Mouse (Mus musculus): ENCODE data around the gene Ndrg2. TPM values are rescaled to one million over a fixed set of nuclear protein-coding genes. Genes with fewer than 3 reads are reported as not detected.
"Not testable (repeated sequence)": the region's sequence is repeated elsewhere in the genome, so short reads cannot be mapped to it uniquely, and the experiment has no call there.

Ndrg2 gene
- polyA plus RNA-seq, 1 experiment from 2014 or later: 421 TPM

DNA sequence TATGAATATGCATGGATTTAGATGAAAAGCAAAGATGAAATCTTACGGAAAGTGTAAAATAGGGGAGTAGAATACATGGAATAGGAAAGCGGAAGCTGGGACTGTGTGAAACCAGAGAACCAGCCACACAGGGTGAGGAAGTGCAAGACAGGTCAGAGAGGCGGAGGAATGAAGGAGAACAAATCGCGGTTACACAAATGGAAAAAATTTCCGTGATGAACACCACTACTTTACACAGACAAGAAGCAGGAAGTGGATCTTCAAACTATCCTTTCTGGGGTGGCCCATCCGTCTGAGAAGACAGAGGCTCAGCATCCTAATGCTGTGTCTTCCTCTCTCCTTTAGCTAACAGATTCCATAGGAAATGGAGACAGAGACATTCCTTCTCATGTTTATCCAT is 58.7 kb downstream of the Ndrg2 start:
- H3K27me3 ChIP-seq (ENCODE audit: control insufficient read depth, insufficient read depth, low read length); H3K4me1 ChIP-seq (ENCODE audit: control insufficient read depth, insufficient read depth, low read length); H3K4me3 ChIP-seq (ENCODE audit: low read length); ATAC-seq (replicated peaks; ENCODE audit: extremely low read depth, insufficient read depth, low FRiP score); H3K9ac ChIP-seq (ENCODE audit: low read length); H3K27ac ChIP-seq (ENCODE audit: low read length); H3K9me3 ChIP-seq (replicated peaks; ENCODE audit: control insufficient read depth, low read length); H3K4me2 ChIP-seq (ENCODE audit: low read depth, low read length); H3K36me3 ChIP-seq (ENCODE audit: control insufficient read depth, insufficient read depth): not testable (repeated sequence)
- WGBS: 72% methylated on average over 7 of the region's 7 CpGs

Other genes with a start within 250 kb of the Ndrg2 start
- gene Gm17079, start 218.7 kb downstream of the Ndrg2 start, polyA plus RNA-seq (2015; fragmentation: Nextera tagmentation; extraction: Ambion mirVana): not detected in 2 replicates
- gene Gm5800, start 197.0 kb downstream of the Ndrg2 start, polyA plus RNA-seq (2015; fragmentation: Nextera tagmentation; extraction: Ambion mirVana): not detected in 2 replicates
- 0.28 TPM in 1 of 2 replicates, not detected in the other for gene Ang4, start 140.6 kb downstream of the Ndrg2 start, polyA plus RNA-seq (2015; fragmentation: Nextera tagmentation; extraction: Ambion mirVana)
- not detected in 2 replicates for gene AY358078, start 114.1 kb downstream of the Ndrg2 start, polyA plus RNA-seq (2015; fragmentation: Nextera tagmentation; extraction: Ambion mirVana)
- not detected in 2 replicates for gene Ear6, start 60.5 kb downstream of the Ndrg2 start, polyA plus RNA-seq (2015; fragmentation: Nextera tagmentation; extraction: Ambion mirVana)
- 37.8 and 42.1 TPM in 2 replicates for gene Mettl17, start 29.3 kb downstream of the Ndrg2 start, polyA plus RNA-seq (2015; fragmentation: Nextera tagmentation; extraction: Ambion mirVana)
- gene Slc39a2, start 21.3 kb downstream of the Ndrg2 start, polyA plus RNA-seq (2015; fragmentation: Nextera tagmentation; extraction: Ambion mirVana): 0.31 and 0.38 TPM in 2 replicates
- gene Tppp2, start 4.3 kb upstream of the Ndrg2 start, polyA plus RNA-seq (2015; fragmentation: Nextera tagmentation; extraction: Ambion mirVana): not detected in 2 replicates
- gene Rnase13, start 8.6 kb upstream of the Ndrg2 start, polyA plus RNA-seq (2015; fragmentation: Nextera tagmentation; extraction: Ambion mirVana): not detected in 2 replicates
- gene Arhgef40, start 70.6 kb upstream of the Ndrg2 start, polyA plus RNA-seq (2015; fragmentation: Nextera tagmentation; extraction: Ambion mirVana): 45.8 and 65.1 TPM in 2 replicates
- gene Tmem253, start 101.5 kb upstream of the Ndrg2 start, polyA plus RNA-seq (2015; fragmentation: Nextera tagmentation; extraction: Ambion mirVana): 0.67 and 1.3 TPM in 2 replicates
- gene Zfp219, start 106.6 kb upstream of the Ndrg2 start, polyA plus RNA-seq (2015; fragmentation: Nextera tagmentation; extraction: Ambion mirVana): 18.7 and 19.7 TPM in 2 replicates
- gene Olfr221, start 128.3 kb upstream of the Ndrg2 start, polyA plus RNA-seq (2015; fragmentation: Nextera tagmentation; extraction: Ambion mirVana): not detected in 2 replicates
- gene Hnrnpc, start 189.9 kb upstream of the Ndrg2 start, polyA plus RNA-seq (2015; fragmentation: Nextera tagmentation; extraction: Ambion mirVana): 337 and 412 TPM in 2 replicates
- 24.7 and 29.5 TPM in 2 replicates for gene Rpgrip1, start 196.5 kb upstream of the Ndrg2 start, polyA plus RNA-seq (2015; fragmentation: Nextera tagmentation; extraction: Ambion mirVana)